Mouse (Mus musculus) stomach, postnatal 0 days (tissue): ENCODE data around the gene Auts2.

Source experiments
- CTCF ChIP-seq: IDR thresholded peaks from 2 replicates; pipeline ENCODE4 v1.5.1; 2016; ENCODE audit warnings: antibody characterized with exemption, low read depth, mild to moderate bottlenecking, moderate library complexity
- EP300 ChIP-seq: optimal IDR thresholded peaks from 2 replicates; pipeline ENCODE3; 2016; ENCODE audit warnings: antibody characterized with exemption

GRCm38 (mm10) chr5:131680127-131680845, 862.9 kb downstream of the Auts2 start:
- TF ChIP-seq CTCF: no peak
- TF ChIP-seq EP300: no peak
